Mouse (Mus musculus): ENCODE results near the gene Rnase1.

Rnase1 gene

GRCm38 (mm10) chr14:51140342-51140741 is 6.2 kb downstream of the Rnase1 start:
- DNase-seq (ENCODE audit: low spot score) = no peak

GRCm38 (mm10) chr14:51132372-51132771 is 14.2 kb downstream of the Rnase1 start:
- DNase-seq (ENCODE audit: low spot score) = no peak

GRCm38 (mm10) chr14:51131086-51131815 is 15.3 kb downstream of the Rnase1 start:
- DNase-seq (ENCODE audit: low spot score) = no peak

GRCm38 (mm10) chr14:51130315-51130940 is 16.2 kb downstream of the Rnase1 start:
- DNase-seq (ENCODE audit: low spot score) = no peak

- no peak for DNase-seq (ENCODE audit: low spot score)
Observed at GRCm38 (mm10) chr14:51129624-51129975, 17.0 kb downstream of the Rnase1 start.

GRCm38 (mm10) chr14:51128775-51129623 is 17.6 kb downstream of the Rnase1 start:
- DNase-seq (ENCODE audit: low spot score) = no peak

- DNase-seq (ENCODE audit: low spot score) = peak; percentile 53
Observed at GRCm38 (mm10) chr14:51127648-51128258, 18.8 kb downstream of the Rnase1 start.

GRCm38 (mm10) chr14:51125684-51126083 is 20.9 kb downstream of the Rnase1 start:
- DNase-seq (ENCODE audit: low spot score) = no peak

GRCm38 (mm10) chr14:51113916-51114560 is 32.5 kb downstream of the Rnase1 start, which contains the start of gene Eddm3b:
Gene Eddm3b (plus strand): TSS chr14:51114426.
- DNase-seq (ENCODE audit: low spot score) = no peak

GRCm38 (mm10) chr14:51113476-51113875 is 33.1 kb downstream of the Rnase1 start:
- DNase-seq (ENCODE audit: low spot score) = no peak

GRCm38 (mm10) chr14:51111966-51112365 is 34.6 kb downstream of the Rnase1 start:
- no peak for DNase-seq (ENCODE audit: low spot score)

- DNase-seq (ENCODE audit: low spot score) = no peak
Observed at GRCm38 (mm10) chr14:51106449-51106967, 40.1 kb downstream of the Rnase1 start.

GRCm38 (mm10) chr14:51104366-51104765 is 42.2 kb downstream of the Rnase1 start:
- DNase-seq (ENCODE audit: low spot score) = no peak

GRCm38 (mm10) chr14:51103217-51103616 is 43.4 kb downstream of the Rnase1 start:
- DNase-seq (ENCODE audit: low spot score) = peak; percentile 62

GRCm38 (mm10) chr14:51101284-51101683 is 45.3 kb downstream of the Rnase1 start:
- no peak for DNase-seq (ENCODE audit: low spot score)

GRCm38 (mm10) chr14:51098921-51099320 is 47.7 kb downstream of the Rnase1 start:
- DNase-seq (ENCODE audit: low spot score) = no peak

- DNase-seq (ENCODE audit: low spot score) = peak; percentile 30
Observed at GRCm38 (mm10) chr14:51098300-51098699, 48.3 kb downstream of the Rnase1 start.

- no peak for DNase-seq (ENCODE audit: low spot score)
Observed at GRCm38 (mm10) chr14:51095736-51096524, 50.7 kb downstream of the Rnase1 start.

Measured in spleen, adult 12 weeks (tissue).